Mouse (Mus musculus) CH12.LX (cell line): ENCODE results near the gene Trcg1.

ENCODE experiments used
- CTCF ChIP-seq, 2 experiments: IDR thresholded peaks in 1 of 2; conservative IDR thresholded peaks in 1 of 2; 2 replicates each; pipeline ENCODE4 v1.5.1; 2011 to 2012; ENCODE audit warnings: low read depth in 2 of 2, low read length in 2 of 2, improper control_type of control experiment in 1 of 2, inconsistent platforms in 1 of 2, mild to moderate bottlenecking in 1 of 2, moderate library complexity in 1 of 2
- ELF1 ChIP-seq: IDR thresholded peaks from 2 replicates; pipeline ENCODE4 v1.6.1; 2014; ENCODE audit warnings: low read depth, mild to moderate bottlenecking, inconsistent platforms, low read length, improper control_type of control experiment
- EP300 ChIP-seq: IDR thresholded peaks from 2 replicates; pipeline ENCODE4 v1.6.1; 2011; ENCODE audit warnings: low read length, improper control_type of control experiment
- HCFC1 ChIP-seq: IDR thresholded peaks from 2 replicates; pipeline ENCODE4 v1.6.1; 2012; ENCODE audit warnings: low read depth, mild to moderate bottlenecking, inconsistent platforms, low read length, improper control_type of control experiment
- JUND ChIP-seq: conservative IDR thresholded peaks from 2 replicates; pipeline ENCODE4 v1.6.1; 2011; ENCODE audit warnings: low read depth, low read length, improper control_type of control experiment
- KAT2A ChIP-seq: IDR thresholded peaks from 2 replicates; pipeline ENCODE4 v1.6.1; 2012; ENCODE audit warnings: low read length, improper control_type of control experiment, inconsistent platforms; ENCODE audit not compliant: insufficient replicate concordance
- POLR2A ChIP-seq: IDR thresholded peaks from 2 replicates; pipeline ENCODE4 v1.6.1; 2011; ENCODE audit warnings: low read depth, mild to moderate bottlenecking, improper control_type of control experiment, low read length
- RAD21 ChIP-seq: IDR thresholded peaks from 2 replicates; pipeline ENCODE4 v1.6.1; 2011; ENCODE audit warnings: low read depth, mild to moderate bottlenecking, low read length, improper control_type of control experiment, moderate library complexity
- RCOR1 ChIP-seq: conservative IDR thresholded peaks from 2 replicates; pipeline ENCODE4 v1.6.1; 2012; ENCODE audit warnings: low read depth, mild to moderate bottlenecking, inconsistent platforms, low read length, improper control_type of control experiment
- USF1 ChIP-seq: IDR thresholded peaks from 2 replicates; pipeline ENCODE4 v1.6.1; 2014; ENCODE audit warnings: low read depth, mild to moderate bottlenecking, inconsistent platforms, low read length, improper control_type of control experiment
- USF2 ChIP-seq: conservative IDR thresholded peaks from 2 replicates; pipeline ENCODE4 v1.6.1; 2011; ENCODE audit warnings: low read depth, low read length, improper control_type of control experiment
- ZC3H11A ChIP-seq: IDR thresholded peaks from 2 replicates; pipeline ENCODE4 v1.6.1; 2012; ENCODE audit warnings: low read depth, mild to moderate bottlenecking, inconsistent platforms, low read length, improper control_type of control experiment
- ZKSCAN1 ChIP-seq: IDR thresholded peaks from 2 replicates; pipeline ENCODE4 v1.6.1; 2012; ENCODE audit warnings: low read depth, inconsistent platforms, low read length, improper control_type of control experiment, borderline replicate concordance
- ZNF384 ChIP-seq: IDR thresholded peaks from 2 replicates; pipeline ENCODE4 v1.6.1; 2012; ENCODE audit warnings: low read depth, low read length, improper control_type of control experiment, inconsistent platforms

- TF ChIP-seq ZKSCAN1 (no peak), ZNF384 (no peak), USF1 (no peak), CTCF (conservative IDR thresholded peaks at IDR 0.05 in 1 of 2, IDR thresholded peaks at IDR 0.05 in 1 of 2; ENCODE audit: low read depth in 2 of 2, low read length in 2 of 2) (peak in 1 of 2 experiments; percentile 54; a peak in 2 of 4 replicates), EP300 (no peak), KAT2A (no peak), RCOR1 (no peak), ELF1 (no peak), HCFC1 (no peak), RAD21 (peak; percentile 7), USF2 (no peak), JUND (no peak), POLR2A (no peak), ZC3H11A (no peak)
These were observed 10.9 kb downstream of the Trcg1 start for GRCm38 (mm10) chr9:57247201-57247671.
